ENCODE assay signal across 29 mouse cellular contexts in the genomic region with DNA sequence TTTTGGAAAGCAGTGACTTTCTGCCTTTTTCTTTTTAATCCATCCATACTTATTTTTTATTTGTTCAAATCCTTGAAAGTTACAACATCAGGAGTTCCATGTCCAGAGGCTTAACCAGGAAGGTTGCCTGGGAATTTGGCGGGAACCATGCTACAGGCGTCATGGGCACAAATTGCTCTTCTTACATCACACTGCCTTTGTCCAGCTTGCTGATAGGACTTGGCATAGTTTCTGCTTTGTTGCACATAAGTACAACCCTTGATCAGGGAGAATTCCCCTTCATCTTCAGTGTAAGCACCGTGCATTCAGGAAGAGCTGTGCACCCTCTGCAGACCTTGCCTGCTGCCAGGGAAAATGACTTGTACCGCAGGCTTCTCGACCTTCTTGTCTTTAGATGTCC.
"Had no signal": no experiment of that assay in that cellular context is flagged by ENCODE, and none has a peak within 500 bp of the region (broad histone marks: within the 10 kb centered on the region; RNA-seq: fewer than 3 reads in every experiment).

No protein-coding gene starts in this region.

- H3K9ac ChIP-seq: heart, embryonic 12.5 days; heart, embryonic 13.5 days; heart, embryonic 15.5 days; hindbrain, embryonic 12.5 days; hindbrain, embryonic 13.5 days; hindbrain, embryonic 14.5 days; hindbrain, embryonic 15.5 days; intestine, embryonic 15.5 days; kidney, embryonic 15.5 days had no signal

- H3K27ac ChIP-seq: heart, embryonic 10.5 days; heart, embryonic 13.5 days; heart, embryonic 15.5 days; hindbrain, embryonic 10.5 days; hindbrain, embryonic 12.5 days; hindbrain, embryonic 13.5 days; hindbrain, embryonic 14.5 days; hindbrain, embryonic 15.5 days; hindbrain, postnatal 0 days; intestine, embryonic 15.5 days; kidney, embryonic 15.5 days; kidney, postnatal 0 days; layer of hippocampus, adult 2 months had no signal

- H3K27me3 ChIP-seq: heart, embryonic 12.5 days; heart, embryonic 13.5 days; heart, embryonic 15.5 days; hindbrain, embryonic 12.5 days; hindbrain, embryonic 13.5 days; hindbrain, embryonic 15.5 days; intestine, embryonic 15.5 days; kidney, embryonic 15.5 days had no signal

- DNase-seq: heart, postnatal 14 days; heart, postnatal 36 days; heart, postnatal 4 days; kidney, adult 11 months; kidney, adult 18-20 months; kidney, adult 2 months; kidney, adult 8-10 months; kidney, adult 9 months; kidney, postnatal 10 days; kidney, postnatal 14 days; kidney, postnatal 25 days; kidney, postnatal 36 days; kidney, postnatal 4 days; layer of hippocampus, adult 9-11 months; layer of hippocampus, postnatal 36 days had no signal

- H3K4me3 ChIP-seq: heart, embryonic 10.5 days; heart, embryonic 12.5 days; heart, embryonic 13.5 days; heart, embryonic 15.5 days; hindbrain, embryonic 10.5 days; hindbrain, embryonic 12.5 days; hindbrain, embryonic 13.5 days; hindbrain, embryonic 15.5 days; intestine, embryonic 15.5 days; kidney, embryonic 15.5 days; layer of hippocampus, adult 2 months had no signal

- H3K36me3 ChIP-seq: heart, embryonic 10.5 days; heart, embryonic 12.5 days; heart, embryonic 13.5 days; heart, embryonic 15.5 days; kidney, embryonic 15.5 days had no signal

- H3K4me1 ChIP-seq: heart, embryonic 10.5 days; heart, embryonic 12.5 days; heart, embryonic 13.5 days; heart, embryonic 15.5 days; intestine, embryonic 15.5 days had no signal
